Mouse (Mus musculus) limb, embryonic 11.5 days (tissue): ENCODE results near the gene Ly6g6f. TPM values are rescaled to one million over a fixed set of nuclear protein-coding genes. Genes with fewer than 3 reads are reported as not detected.
A peak's percentile ranks its signal among the peaks of the same experiment; 100 is the strongest.

ENCODE experiments used
- ATAC-seq: fragments of 200-750 bp; cut with Nextera tagmentation; 2 replicates; pipeline ENCODE4 v1.8.0; 2017; ENCODE audit warnings: low read depth; ENCODE audit not compliant: insufficient number of reproducible peaks, low FRiP score, low TSS enrichment
- DNase-seq: peaks from one replicate; pipeline ENCODE4 v3.0.0-alpha.2; 2015; ENCODE audit warnings: low spot score
- H3K27ac ChIP-seq: fragments of 300-500 bp; sonication (generic); replicated peaks from 2 replicates; pipeline ENCODE4 v1.5.1; 2014; ENCODE audit warnings: low read depth, mild to moderate bottlenecking, low read length
- H3K27me3 ChIP-seq: fragments of 300-500 bp; sonication (generic); 2 replicates; pipeline ENCODE4 v1.6.1; 2014; ENCODE audit warnings: mild to moderate bottlenecking, low read length, mixed read lengths; ENCODE audit not compliant: control insufficient read depth, insufficient read depth
- H3K36me3 ChIP-seq: fragments of 300-500 bp; sonication (generic); 2 replicates; pipeline ENCODE4 v1.6.1; 2014; ENCODE audit warnings: mild to moderate bottlenecking, low read length, moderate library complexity, mixed read lengths; ENCODE audit not compliant: control insufficient read depth, insufficient read depth
- H3K4me1 ChIP-seq: fragments of 300-500 bp; sonication (generic); 2 replicates; pipeline ENCODE4 v1.6.1; 2014; ENCODE audit warnings: low read length, mixed read lengths; ENCODE audit not compliant: control insufficient read depth, insufficient read depth
- H3K4me2 ChIP-seq: fragments of 300-500 bp; sonication (generic); 2 replicates; pipeline ENCODE4 v1.6.1; 2014; ENCODE audit warnings: low read depth, mild to moderate bottlenecking, moderate library complexity; ENCODE audit not compliant: severe bottlenecking
- H3K4me3 ChIP-seq: fragments of 300-500 bp; sonication (generic); 2 replicates; pipeline ENCODE4 v1.5.1; 2014; ENCODE audit warnings: low read depth, low read length
- H3K9ac ChIP-seq: fragments of 300-500 bp; sonication (generic); 2 replicates; pipeline ENCODE4 v1.6.1; 2014; ENCODE audit warnings: mild to moderate bottlenecking, low read length
- H3K9me3 ChIP-seq: fragments of 300-500 bp; sonication (generic); 2 replicates; pipeline ENCODE4 v1.6.1; 2016; ENCODE audit warnings: low read length; ENCODE audit not compliant: control insufficient read depth
- WGBS: fragments of 180-500 bp; shearing (Covaris S2); extraction: QIAGEN DNeasy Blood & Tissue Kit; methylation state at CpG from one replicate; pipeline ENCODE4 v1.1.7; 2014; 5-methylcytosine and 5-hydroxymethylcytosine counted together
- polyA plus RNA-seq: library from polyadenylated mRNA; unstranded; fragments of >200 nt; fragmentation: Nextera tagmentation; extraction: Ambion mirVana; gene quantifications from 2 replicates; pipeline ENCODE4 v1.2.1, GENCODE M21; 2014

Ly6g6f gene
- polyA plus RNA-seq, 1 experiment from 2014 or later, result 0.73 TPM

DNA sequence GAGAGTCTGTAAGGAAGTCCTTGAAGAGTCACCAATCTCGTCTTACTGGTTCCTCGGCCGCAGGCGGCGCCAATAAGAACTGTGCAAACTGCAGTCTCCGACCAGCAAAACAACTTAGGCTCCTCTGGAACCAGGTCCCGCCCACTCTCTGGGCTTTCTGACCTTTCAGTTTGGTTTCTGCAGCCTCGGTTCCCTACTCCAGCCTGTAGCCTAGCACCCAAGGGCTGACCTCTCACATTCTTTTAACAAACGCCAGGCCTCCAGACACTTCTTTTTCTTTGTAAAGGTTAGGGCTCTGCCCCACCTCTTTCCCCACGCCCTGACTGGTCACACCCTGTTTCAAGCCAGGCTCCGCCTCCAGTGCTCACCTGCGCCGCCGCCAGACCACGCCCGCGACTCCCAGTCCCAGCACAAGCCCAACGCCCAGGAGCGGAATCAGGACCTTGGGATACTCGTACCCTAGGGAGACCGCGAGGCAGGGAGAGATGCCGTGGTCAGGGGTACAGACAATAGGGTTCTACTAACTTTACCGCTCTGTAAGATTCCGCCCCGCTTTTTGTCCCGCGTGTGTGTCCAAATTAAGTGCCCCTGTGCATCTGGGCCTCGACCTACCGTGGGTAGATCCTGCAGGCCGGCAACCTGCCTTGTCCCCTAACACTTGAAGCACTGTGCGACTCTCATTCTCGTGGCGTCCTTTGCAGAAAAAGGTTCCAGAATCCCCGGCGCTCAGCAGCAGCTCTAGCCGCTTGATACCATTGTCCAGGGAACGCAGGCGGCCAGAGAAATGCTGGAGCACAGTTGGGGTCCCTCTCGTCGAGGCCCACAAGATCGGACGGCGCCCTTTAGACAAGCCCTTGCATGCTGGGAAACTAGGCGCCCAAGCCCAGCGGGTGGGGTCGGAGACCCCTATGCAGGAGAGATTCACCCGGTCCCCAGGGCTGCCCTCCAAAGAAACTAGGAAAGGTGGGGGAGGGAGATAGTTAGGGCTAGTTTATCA, 20.2 kb downstream of the Ly6g6f start, which contains the start of gene Ly6g6c:
Gene Ly6g6c, plus strand, starts transcription at position 438 of the 997 bp plus-strand sequence.
- Histone ChIP-seq H3K9me3 (no peaks in the 10 kb centered on the region), H3K4me2 (peak within 1 kb of the TSS; percentile 74), H3K4me3 (peak within 1 kb of the TSS; percentile 21), H3K9ac (peak within 1 kb of the TSS; percentile 49), H3K4me1 (peaks cover 16% of the 10 kb centered on the region), H3K36me3 (peaks cover 11% of the 10 kb centered on the region), H3K27me3 (peaks cover 27% of the 10 kb centered on the region), H3K27ac (peak within 1 kb of the TSS; percentile 51; the same call in 1 of the 2 replicates)
- ATAC-seq (peak; percentile 31; the same call in 1 of the 2 replicates), DNase-seq (peak; percentile 71)
- WGBS, result 2% methylated on average over 48 of the region's 48 CpGs

DNA sequence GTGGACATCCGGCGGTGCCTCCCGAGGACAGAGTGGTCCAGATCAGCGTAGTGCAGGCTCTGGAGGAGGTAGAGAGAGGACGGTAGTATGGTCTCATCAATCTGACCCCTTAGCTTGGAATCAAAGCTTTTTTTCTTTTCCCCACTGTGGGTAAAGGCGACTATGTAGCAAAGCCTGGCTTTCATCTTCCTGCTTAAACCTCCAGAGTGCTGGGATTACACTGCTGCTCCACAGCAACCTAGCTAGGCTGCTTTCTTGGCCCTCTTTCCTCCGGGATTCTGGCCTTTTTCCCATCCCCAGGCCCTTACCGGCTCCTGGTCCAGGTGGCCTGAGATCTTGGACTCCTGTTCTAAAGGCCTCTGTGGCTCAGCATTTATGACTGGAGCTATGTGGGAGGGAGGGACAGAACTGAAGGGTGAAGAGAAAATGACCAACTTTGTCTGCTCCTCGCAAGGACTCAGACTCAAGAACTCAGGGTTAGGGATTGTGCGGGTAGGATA, 21.0 kb downstream of the Ly6g6f start:
- no peak for ATAC-seq
- peaks cover 19% of the 10 kb centered on the region for H3K4me1 ChIP-seq
- H3K9ac ChIP-seq, result no peak overlapping the region
- 26% methylated on average over 10 of the region's 10 CpGs for WGBS
- peaks cover 11% of the 10 kb centered on the region for H3K36me3 ChIP-seq
- H3K27ac ChIP-seq, result peak overlapping the region; percentile 51; the same call in 1 of the 2 replicates
- H3K9me3 ChIP-seq, result no peaks in the 10 kb centered on the region
- peak overlapping the region; percentile 74 for H3K4me2 ChIP-seq
- peaks cover 27% of the 10 kb centered on the region for H3K27me3 ChIP-seq
- DNase-seq, result no peak
- H3K4me3 ChIP-seq, result no peak overlapping the region

DNA sequence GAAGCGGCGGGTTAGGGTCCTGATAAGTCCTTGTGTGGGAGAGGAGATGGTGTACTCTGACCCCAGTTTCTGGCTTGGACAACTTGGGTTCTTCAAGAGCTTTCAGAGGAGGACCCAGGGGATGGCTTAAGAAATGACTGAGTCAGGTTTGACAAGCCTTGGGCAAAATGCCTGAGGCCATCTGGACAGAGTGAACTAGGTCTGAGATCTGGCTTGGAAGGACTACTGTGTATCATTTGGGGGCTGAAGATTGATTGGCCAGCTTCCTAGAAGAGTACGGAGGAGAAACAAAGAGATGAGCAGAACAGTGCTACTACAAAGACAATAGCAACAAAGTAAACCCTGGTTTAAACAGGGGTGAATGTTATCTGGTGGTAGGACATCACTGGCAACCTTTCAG, 21.9 kb downstream of the Ly6g6f start:
- no peaks in the 10 kb centered on the region for H3K9me3 ChIP-seq
- H3K4me3 ChIP-seq, result no peak overlapping the region
- H3K36me3 ChIP-seq, result peaks cover 11% of the 10 kb centered on the region
- 96% methylated on average over 3 of the region's 3 CpGs for WGBS
- H3K27ac ChIP-seq, result no peak overlapping the region
- peaks cover 26% of the 10 kb centered on the region for H3K27me3 ChIP-seq
- DNase-seq (no peak), ATAC-seq (no peak)
- H3K4me1 ChIP-seq, result peaks cover 19% of the 10 kb centered on the region
- H3K4me2 ChIP-seq, result no peak overlapping the region
- no peak overlapping the region for H3K9ac ChIP-seq

DNA sequence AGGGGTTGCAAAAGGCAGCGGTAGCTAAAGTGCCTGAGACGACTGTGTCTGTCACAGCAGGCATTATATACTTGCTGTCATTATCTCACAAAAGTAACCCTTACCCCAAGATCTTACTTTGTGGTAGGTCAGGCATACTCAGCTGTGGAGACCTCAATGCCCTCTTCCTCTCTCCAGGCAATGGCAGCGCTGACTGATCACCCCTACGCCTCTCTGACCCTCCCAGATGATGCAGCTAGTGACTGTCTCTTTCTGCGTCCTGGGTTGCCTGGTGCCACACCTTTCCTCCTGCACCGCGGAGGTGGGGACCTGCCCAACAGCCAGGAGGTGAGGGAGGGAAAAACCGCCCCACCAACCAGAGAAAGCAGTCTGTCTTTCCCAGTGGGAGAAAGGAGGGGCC, 24.1 kb downstream of the Ly6g6f start:
- no peak for ATAC-seq
- peaks cover 19% of the 10 kb centered on the region for H3K4me1 ChIP-seq
- no peak overlapping the region for H3K4me2 ChIP-seq
- peaks cover 11% of the 10 kb centered on the region for H3K36me3 ChIP-seq
- DNase-seq, result no peak
- no peak overlapping the region for H3K9ac ChIP-seq
- H3K27me3 ChIP-seq, result peaks cover 14% of the 10 kb centered on the region
- no peak overlapping the region for H3K4me3 ChIP-seq
- WGBS, result 75% methylated on average over 8 of the region's 8 CpGs
- H3K27ac ChIP-seq, result no peak overlapping the region
- no peaks in the 10 kb centered on the region for H3K9me3 ChIP-seq

DNA sequence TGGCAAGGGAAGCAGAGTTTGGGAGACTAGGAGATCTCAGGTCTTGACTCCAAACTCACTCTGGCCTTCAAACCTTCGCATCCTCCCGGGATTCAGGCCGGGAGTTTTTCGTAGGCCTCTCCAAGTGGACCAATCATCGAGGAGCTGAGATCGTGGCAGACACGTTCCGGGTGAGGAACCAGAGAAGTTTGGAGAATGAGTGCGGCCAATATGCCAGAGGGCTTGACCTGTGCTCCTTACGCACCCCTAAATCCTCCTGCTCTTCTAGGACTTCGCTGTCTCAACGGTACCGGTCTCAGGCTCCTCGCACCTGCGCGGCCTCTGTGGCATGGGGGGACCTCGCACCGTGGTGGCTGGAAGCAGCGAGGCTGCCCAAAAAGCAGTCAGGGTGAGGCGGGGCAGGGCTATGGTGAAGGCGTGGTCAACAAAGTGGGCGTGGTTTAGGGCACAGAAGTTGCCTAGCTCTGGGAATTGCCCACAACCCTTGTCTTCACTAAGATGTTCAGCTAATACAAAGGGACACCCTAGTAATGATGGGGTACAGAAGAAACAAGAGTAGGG, 24.6 kb downstream of the Ly6g6f start:
- Histone ChIP-seq H3K36me3 (peaks cover 13% of the 10 kb centered on the region), H3K27me3 (peaks cover 9% of the 10 kb centered on the region), H3K4me1 (peaks cover 19% of the 10 kb centered on the region), H3K9me3 (no peaks in the 10 kb centered on the region), H3K4me2 (peak overlapping the region; percentile 95), H3K27ac (no peak overlapping the region), H3K4me3 (no peak overlapping the region; the same call in 1 of the 2 replicates), H3K9ac (no peak overlapping the region)
- ATAC-seq, result no peak
- 56% methylated on average over 22 of the region's 22 CpGs for WGBS
- no peak for DNase-seq

DNA sequence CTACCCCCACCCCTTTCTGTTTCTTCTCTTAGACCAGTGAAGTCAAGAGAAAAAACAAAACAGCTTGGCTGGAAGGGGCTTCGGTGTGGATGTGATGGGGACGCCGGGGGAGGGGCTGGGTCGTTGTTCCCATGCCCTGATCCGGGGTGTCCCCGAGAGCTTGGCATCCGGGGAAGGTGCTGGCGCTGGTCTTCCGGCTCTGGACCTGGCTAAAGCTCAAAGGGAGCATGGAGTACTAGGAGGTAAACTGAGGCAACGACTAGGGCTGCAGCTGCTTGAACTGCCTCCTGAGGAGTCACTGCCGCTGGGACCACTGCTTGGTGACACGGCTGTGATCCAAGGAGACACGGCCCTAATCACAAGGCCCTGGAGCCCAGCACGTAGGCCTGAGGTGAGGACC, 25.3 kb downstream of the Ly6g6f start:
- peaks cover 15% of the 10 kb centered on the region for H3K4me1 ChIP-seq
- H3K9me3 ChIP-seq, result no peaks in the 10 kb centered on the region
- peaks cover 2% of the 10 kb centered on the region for H3K27me3 ChIP-seq
- H3K4me3 ChIP-seq, result peak overlapping the region; percentile 62
- H3K4me2 ChIP-seq, result peak overlapping the region; percentile 95
- WGBS, result 37% methylated on average over 14 of the region's 14 CpGs
- H3K27ac ChIP-seq, result no peak overlapping the region
- H3K36me3 ChIP-seq, result peaks cover 15% of the 10 kb centered on the region
- ATAC-seq (no peak), DNase-seq (no peak)
- H3K9ac ChIP-seq, result peak overlapping the region; percentile 90

DNA sequence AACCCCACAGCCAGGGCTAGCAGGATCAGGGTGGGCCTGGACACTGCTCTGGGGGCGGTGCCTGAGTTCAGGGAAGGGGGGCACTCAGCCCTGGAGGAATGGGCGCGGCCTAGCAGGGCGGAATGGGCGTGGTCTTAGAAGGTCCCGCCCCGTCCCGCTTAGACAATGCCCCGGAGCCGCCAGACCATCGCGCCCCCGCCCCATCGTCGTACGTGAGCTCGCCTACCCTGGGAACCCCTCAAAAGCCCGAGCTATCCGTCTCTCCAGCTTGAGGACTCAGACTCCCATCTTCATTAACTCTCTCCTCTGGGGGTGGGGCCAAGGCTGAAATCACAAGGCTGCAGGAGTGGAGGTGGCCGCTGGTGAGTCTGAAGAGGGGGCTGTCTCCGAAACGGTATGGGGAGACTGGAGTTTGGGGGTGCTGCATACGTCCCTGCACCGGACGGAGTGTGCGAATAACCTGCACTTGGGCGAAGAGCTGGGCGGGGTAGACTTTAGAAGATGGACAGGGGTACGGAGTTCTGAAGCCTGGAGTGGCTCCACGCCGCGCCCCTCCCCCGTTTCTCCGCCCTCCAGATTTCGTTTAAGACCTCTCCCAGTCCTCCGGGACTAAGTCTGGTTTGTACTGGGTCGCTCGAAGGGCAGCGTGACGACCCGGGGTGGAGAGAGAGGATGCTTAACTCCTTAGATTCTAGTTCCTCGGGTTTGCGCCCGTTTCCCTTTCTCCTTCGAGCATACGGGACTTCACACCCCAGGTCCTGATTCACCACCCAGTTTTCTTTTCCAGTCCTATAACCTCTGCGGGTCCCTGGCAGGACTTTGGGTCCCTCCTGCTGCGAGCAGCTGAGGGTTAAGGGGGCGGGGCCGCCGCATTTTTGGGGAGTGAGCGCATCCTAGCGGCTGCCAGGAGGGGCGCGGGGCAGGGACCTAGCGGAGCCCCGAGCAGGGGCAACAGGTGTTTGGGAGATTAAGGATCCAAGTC, 26.2 kb downstream of the Ly6g6f start, which contains the start of gene Ddah2:
Gene Ddah2, plus strand, starts transcription at position 125 of the 982 bp plus-strand sequence.
- ATAC-seq (peak; percentile 90), DNase-seq (peak; percentile 96)
- Histone ChIP-seq H3K27ac (peak within 1 kb of the TSS; percentile 82), H3K4me3 (peak within 1 kb of the TSS; percentile 62), H3K9ac (peak within 1 kb of the TSS; percentile 90), H3K4me1 (peaks cover 7% of the 10 kb centered on the region), H3K4me2 (peak within 1 kb of the TSS; percentile 95), H3K9me3 (no peaks in the 10 kb centered on the region), H3K36me3 (peaks cover 18% of the 10 kb centered on the region), H3K27me3 (no peaks in the 10 kb centered on the region; the same call in 1 of the 2 replicates)
- WGBS, result under 1% methylated on average over 57 of the region's 57 CpGs
